Mouse (Mus musculus) CH12.LX (cell line): ENCODE results near the gene Gm37240.

Experiments
- BHLHE40 ChIP-seq: IDR thresholded peaks from 2 replicates; pipeline ENCODE4 v1.6.1; 2011; ENCODE audit warnings: mild to moderate bottlenecking, low read depth, low read length, improper control_type of control experiment
- CTCF ChIP-seq, 2 experiments: IDR thresholded peaks in 1 of 2; conservative IDR thresholded peaks in 1 of 2; 2 replicates each; pipeline ENCODE4 v1.5.1; 2011 to 2012; ENCODE audit warnings: low read depth in 2 of 2, low read length in 2 of 2, improper control_type of control experiment in 1 of 2, inconsistent platforms in 1 of 2, mild to moderate bottlenecking in 1 of 2, moderate library complexity in 1 of 2
- E2F4 ChIP-seq: IDR thresholded peaks from 2 replicates; pipeline ENCODE4 v1.6.1; 2011; ENCODE audit warnings: low read depth, low read length, improper control_type of control experiment; ENCODE audit not compliant: insufficient replicate concordance
- EP300 ChIP-seq: IDR thresholded peaks from 2 replicates; pipeline ENCODE4 v1.6.1; 2011; ENCODE audit warnings: low read length, improper control_type of control experiment
- ETS1 ChIP-seq: conservative IDR thresholded peaks from 2 replicates; pipeline ENCODE4 v1.6.1; 2012; ENCODE audit warnings: low read depth, mild to moderate bottlenecking, inconsistent platforms, low read length, improper control_type of control experiment, moderate library complexity
- GABPA ChIP-seq: IDR thresholded peaks from 2 replicates; pipeline ENCODE4 v1.6.1; 2012; ENCODE audit warnings: low read depth, low read length, improper control_type of control experiment, inconsistent platforms; ENCODE audit not compliant: insufficient replicate concordance
- HCFC1 ChIP-seq: IDR thresholded peaks from 2 replicates; pipeline ENCODE4 v1.6.1; 2012; ENCODE audit warnings: low read depth, mild to moderate bottlenecking, inconsistent platforms, low read length, improper control_type of control experiment
- MAFK ChIP-seq: IDR thresholded peaks from 2 replicates; pipeline ENCODE4 v1.6.1; 2011; ENCODE audit warnings: low read length, improper control_type of control experiment; ENCODE audit not compliant: insufficient replicate concordance
- MXI1 ChIP-seq: IDR thresholded peaks from 2 replicates; pipeline ENCODE4 v1.6.1; 2011; ENCODE audit warnings: mild to moderate bottlenecking, low read depth, low read length, improper control_type of control experiment
- POLR2A ChIP-seq: IDR thresholded peaks from 2 replicates; pipeline ENCODE4 v1.6.1; 2011; ENCODE audit warnings: low read depth, mild to moderate bottlenecking, improper control_type of control experiment, low read length
- POLR2AphosphoS2 ChIP-seq: IDR thresholded peaks from 2 replicates; pipeline ENCODE4 v1.6.1; 2011; ENCODE audit warnings: low read depth, low read length, improper control_type of control experiment
- RCOR1 ChIP-seq: conservative IDR thresholded peaks from 2 replicates; pipeline ENCODE4 v1.6.1; 2012; ENCODE audit warnings: low read depth, mild to moderate bottlenecking, inconsistent platforms, low read length, improper control_type of control experiment
- ZMIZ1 ChIP-seq: IDR thresholded peaks from 2 replicates; pipeline ENCODE4 v1.6.1; 2012; ENCODE audit warnings: low read depth, mild to moderate bottlenecking, inconsistent platforms, low read length, improper control_type of control experiment
- ZNF384 ChIP-seq: IDR thresholded peaks from 2 replicates; pipeline ENCODE4 v1.6.1; 2012; ENCODE audit warnings: low read depth, low read length, improper control_type of control experiment, inconsistent platforms

DNA sequence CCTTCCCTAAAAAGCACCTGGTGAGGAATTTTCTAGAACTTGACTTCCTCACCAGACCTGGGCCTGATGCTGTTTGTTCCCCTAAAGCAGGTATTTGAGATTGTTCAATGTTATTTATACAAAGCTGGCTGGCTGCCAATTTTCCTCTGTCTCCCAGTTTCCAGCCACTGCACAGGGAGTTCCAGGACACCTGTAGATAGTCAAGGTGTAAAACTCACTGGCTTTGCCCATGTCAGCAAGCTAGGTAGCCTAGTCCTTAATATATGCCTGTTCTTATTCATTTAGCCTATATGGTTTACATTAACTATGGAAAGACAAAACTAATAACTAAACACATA is 44.5 kb downstream of the Gm37240 start:
- TF ChIP-seq HCFC1, result no peak
- TF ChIP-seq ETS1, result no peak
- TF ChIP-seq POLR2A, result no peak
- no peak for TF ChIP-seq CTCF (conservative IDR thresholded peaks at IDR 0.05 in 1 of 2, IDR thresholded peaks at IDR 0.05 in 1 of 2; ENCODE audit: low read depth in 2 of 2, low read length in 2 of 2)
- no peak for TF ChIP-seq POLR2AphosphoS2
- no peak for TF ChIP-seq MAFK
- no peak for TF ChIP-seq ZMIZ1
- no peak for TF ChIP-seq RCOR1
- no peak for TF ChIP-seq EP300
- no peak for TF ChIP-seq GABPA
- TF ChIP-seq ZNF384, result no peak
- TF ChIP-seq E2F4, result no peak
- no peak for TF ChIP-seq BHLHE40
- TF ChIP-seq MXI1, result no peak
